Mouse (Mus musculus): ENCODE measurements around the gene Olfr885. TPM values are rescaled to one million over a fixed set of nuclear protein-coding genes. Genes with fewer than 3 reads are reported as not detected.

Gene Olfr885
- not detected in 2 replicates for polyA plus RNA-seq (2015; fragmentation: Nextera tagmentation; extraction: Ambion mirVana)

DNA sequence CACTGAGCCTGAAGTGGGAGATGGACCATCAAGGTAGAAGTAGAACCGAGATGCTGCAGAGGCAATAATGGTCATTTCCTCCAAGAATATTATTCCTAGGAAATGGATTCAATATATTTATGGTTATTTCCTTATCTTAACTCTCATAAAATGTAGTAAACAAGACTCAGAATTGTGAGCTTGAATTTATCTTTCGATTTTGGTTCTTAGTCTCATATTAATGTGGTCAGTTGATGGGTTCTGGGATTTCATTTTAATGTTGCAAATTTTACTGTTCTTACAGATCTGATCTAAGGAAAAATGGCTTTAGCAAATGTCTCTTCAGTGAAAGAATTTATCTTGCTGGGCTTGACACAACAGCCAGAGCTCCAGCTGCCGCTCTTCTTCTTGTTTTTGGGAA is at the start of gene Olfr885:
Gene Olfr885, plus strand, starts transcription at position 301 of the 400 bp plus-strand sequence.

GRCm38 (mm10) chr9:38025508-38025907 is 35.6 kb upstream of the Olfr885 start, which contains the start of gene Olfr883:
Gene Olfr883 (plus strand): TSS chr9:38025808.

DNA sequence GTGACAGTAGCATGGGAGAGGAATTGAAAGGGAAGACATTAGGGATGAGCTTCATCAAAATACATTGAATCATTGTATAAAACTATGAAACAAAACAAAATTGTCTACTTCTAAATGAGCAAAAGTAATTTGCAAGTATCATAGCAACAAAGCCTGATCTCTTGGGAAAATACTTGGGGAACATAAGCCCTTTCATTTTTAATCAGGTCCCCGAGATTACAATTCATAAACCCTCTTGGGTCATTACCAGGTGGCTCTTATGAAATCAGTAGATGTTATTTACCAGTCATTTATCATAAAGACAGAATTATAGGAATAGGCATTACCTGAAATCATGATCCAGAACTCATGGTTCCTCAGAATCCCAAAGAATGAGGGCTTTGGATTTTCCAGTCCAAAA is 14.9 kb upstream of the Olfr885 start, which contains the start of gene Olfr884:
Gene Olfr884, plus strand, starts transcription at position 301 of the 400 bp plus-strand sequence.

GRCm38 (mm10) chr9:38083772-38084171 is 22.6 kb downstream of the Olfr885 start, which contains the start of gene Olfr887:
Gene Olfr887 (plus strand): TSS chr9:38084072.

DNA sequence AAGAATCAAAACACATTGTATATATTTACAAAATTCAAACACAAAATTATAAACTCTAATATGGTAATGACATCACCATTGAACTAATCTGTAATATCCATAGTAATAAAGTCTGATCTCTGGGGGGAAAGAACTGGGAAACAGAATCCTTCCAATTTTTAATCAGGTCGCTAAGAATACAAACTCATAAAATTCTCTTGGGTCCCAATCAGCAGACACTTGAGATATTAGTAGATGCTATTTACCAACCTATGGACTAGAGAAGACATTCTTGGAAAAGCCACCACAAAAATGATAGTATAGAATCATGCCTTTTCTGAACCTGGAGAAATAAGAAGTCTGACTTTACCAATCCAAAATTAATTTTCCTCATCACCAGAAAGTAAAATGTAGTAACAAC is 46.7 kb downstream of the Olfr885 start, which contains the start of gene Olfr888:
Gene Olfr888, plus strand, starts transcription at position 301 of the 400 bp plus-strand sequence.

Other genes with a start within 250 kb of the Olfr885 start
- not detected in 2 replicates for gene Olfr877, start 207.1 kb upstream of the Olfr885 start, polyA plus RNA-seq (2015; fragmentation: Nextera tagmentation; extraction: Ambion mirVana)
- gene Olfr145, start 164.6 kb upstream of the Olfr885 start, polyA plus RNA-seq (2015; fragmentation: Nextera tagmentation; extraction: Ambion mirVana), result not detected in 2 replicates
- not detected in 2 replicates for gene Olfr878, start 143.5 kb upstream of the Olfr885 start, polyA plus RNA-seq (2015; fragmentation: Nextera tagmentation; extraction: Ambion mirVana)
- gene Olfr881, start 69.5 kb upstream of the Olfr885 start, polyA plus RNA-seq (2015; fragmentation: Nextera tagmentation; extraction: Ambion mirVana), result not detected in 2 replicates
- gene Olfr883, start 35.5 kb upstream of the Olfr885 start, polyA plus RNA-seq (2015; fragmentation: Nextera tagmentation; extraction: Ambion mirVana), result not detected in 2 replicates
- not detected in 2 replicates for gene Olfr884, start 14.8 kb upstream of the Olfr885 start, polyA plus RNA-seq (2015; fragmentation: Nextera tagmentation; extraction: Ambion mirVana)
- gene Olfr887, start 22.8 kb downstream of the Olfr885 start, polyA plus RNA-seq (2015; fragmentation: Nextera tagmentation; extraction: Ambion mirVana), result not detected in 2 replicates
- gene Olfr888, start 46.8 kb downstream of the Olfr885 start, polyA plus RNA-seq (2015; fragmentation: Nextera tagmentation; extraction: Ambion mirVana), result not detected in 2 replicates
- gene Olfr889, start 53.9 kb downstream of the Olfr885 start, polyA plus RNA-seq (2015; fragmentation: Nextera tagmentation; extraction: Ambion mirVana), result 0.02 TPM in 2 replicates
- 0.04 TPM in 1 of 2 replicates, not detected in the other for gene Olfr890, start 81.2 kb downstream of the Olfr885 start, polyA plus RNA-seq (2015; fragmentation: Nextera tagmentation; extraction: Ambion mirVana)
- not detected in 2 replicates for gene Olfr891, start 119.5 kb downstream of the Olfr885 start, polyA plus RNA-seq (2015; fragmentation: Nextera tagmentation; extraction: Ambion mirVana)
- 0.13 and 0.17 TPM in 2 replicates for gene Olfr893, start 147.0 kb downstream of the Olfr885 start, polyA plus RNA-seq (2015; fragmentation: Nextera tagmentation; extraction: Ambion mirVana)
- not detected in 2 replicates for gene Olfr894, start 156.7 kb downstream of the Olfr885 start, polyA plus RNA-seq (2015; fragmentation: Nextera tagmentation; extraction: Ambion mirVana)
- not detected in 2 replicates for gene Olfr143, start 191.5 kb downstream of the Olfr885 start, polyA plus RNA-seq (2015; fragmentation: Nextera tagmentation; extraction: Ambion mirVana)
- not detected in 2 replicates for gene Olfr895, start 206.5 kb downstream of the Olfr885 start, polyA plus RNA-seq (2015; fragmentation: Nextera tagmentation; extraction: Ambion mirVana)
- gene Olfr896-ps1, start 229.8 kb downstream of the Olfr885 start, polyA plus RNA-seq (2015; fragmentation: Nextera tagmentation; extraction: Ambion mirVana), result not detected in 2 replicates